Mouse (Mus musculus) neutrophil, adult 5-6 weeks (primary cell): ENCODE results near the gene Dek. TPM values are rescaled to one million over a fixed set of nuclear protein-coding genes. Genes with fewer than 3 reads are reported as not detected.

Experiments used
- ATAC-seq: fragments of 151-379, 151-347 bp; 2 replicates; pipeline ENCODE4 v1.8.0; 2017; ENCODE audit warnings: mild to moderate bottlenecking, moderate TSS enrichment; ENCODE audit not compliant: insufficient number of reproducible peaks, poor library complexity, low FRiP score, severe bottlenecking; ENCODE audit errors: extremely low read depth
- total RNA-seq: library from RNA; stranded (forward); fragments of 200-1000 nt; gene quantifications from 2 replicates; pipeline ENCODE4 v1.2.3, GENCODE M21; 2017

Dek gene
- total RNA-seq, 1 experiment from 2014 or later: 222 TPM

- no peak for ATAC-seq
Observed at GRCm38 (mm10) chr13:47067001-47067400, 39.0 kb downstream of the Dek start.

- ATAC-seq: no peak
Observed at GRCm38 (mm10) chr13:47066516-47066915, 39.5 kb downstream of the Dek start.

- ATAC-seq: no peak
Observed at GRCm38 (mm10) chr13:47063985-47064760, 41.8 kb downstream of the Dek start.

DNA sequence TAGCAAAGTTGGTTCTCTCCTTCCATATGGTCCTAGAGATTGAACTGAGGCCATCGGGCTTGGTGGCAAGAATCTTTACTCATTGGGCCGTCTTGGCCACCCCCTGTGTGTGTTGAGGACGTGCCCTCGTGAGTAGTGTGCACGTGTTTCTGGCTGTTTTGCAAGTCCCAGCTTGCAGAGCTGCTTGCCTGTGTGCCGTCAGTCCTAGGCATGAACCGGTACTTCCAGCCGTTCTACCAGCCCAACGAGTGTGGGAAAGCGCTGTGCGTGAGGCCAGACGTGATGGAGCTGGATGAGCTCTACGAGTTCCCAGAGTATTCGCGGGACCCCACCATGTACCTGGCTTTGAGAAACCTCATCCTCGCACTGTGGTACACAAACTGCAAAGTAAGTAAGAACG lies 43.2 kb downstream of the Dek start:
- ATAC-seq: no peak

DNA sequence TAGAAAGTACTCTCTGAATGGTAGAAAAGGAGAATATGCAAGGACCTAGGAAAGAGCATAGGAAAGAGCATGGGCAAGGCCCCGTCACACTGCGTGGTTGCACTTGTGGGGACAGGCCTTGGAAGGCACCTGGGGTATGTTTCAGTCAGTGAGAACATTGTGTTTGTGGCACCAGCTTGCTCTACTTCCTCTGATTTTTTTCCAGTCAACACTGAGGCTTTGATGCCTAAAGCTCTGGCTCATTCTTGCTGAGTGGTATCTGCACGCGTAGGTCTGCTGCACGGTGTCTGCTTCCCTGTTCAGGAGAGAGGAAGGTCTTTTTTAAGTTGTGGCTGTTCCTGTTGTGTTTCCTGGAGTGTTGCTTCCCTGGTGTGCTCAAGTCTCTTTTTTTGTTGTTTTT lies 49.2 kb downstream of the Dek start:
- no peak for ATAC-seq

DNA sequence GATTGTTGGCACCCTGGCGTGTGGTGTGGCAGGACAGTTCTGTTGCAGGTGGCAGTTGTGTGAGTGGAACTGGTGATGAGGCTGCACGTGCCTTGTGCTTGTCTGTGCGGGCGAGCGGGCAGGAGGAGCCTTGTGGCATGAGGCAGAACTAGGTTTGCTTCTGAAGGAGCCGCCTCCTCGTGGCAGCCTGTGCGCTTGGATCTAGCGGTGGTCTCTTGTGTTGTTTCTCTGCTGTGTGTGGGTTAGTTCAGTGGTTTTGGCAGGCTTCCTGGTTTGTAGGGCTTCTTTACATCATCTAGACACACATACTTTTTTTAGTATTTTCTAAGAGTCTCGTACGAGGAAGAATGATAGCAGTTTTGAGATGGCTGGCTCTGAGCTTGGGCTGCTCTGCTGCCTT lies 49.9 kb downstream of the Dek start:
- ATAC-seq: no peak

- no peak for ATAC-seq
Observed at GRCm38 (mm10) chr13:47053971-47054370, 52.0 kb downstream of the Dek start.

GRCm38 (mm10) chr13:47050009-47050408 lies 56.0 kb downstream of the Dek start:
- no peak for ATAC-seq

DNA sequence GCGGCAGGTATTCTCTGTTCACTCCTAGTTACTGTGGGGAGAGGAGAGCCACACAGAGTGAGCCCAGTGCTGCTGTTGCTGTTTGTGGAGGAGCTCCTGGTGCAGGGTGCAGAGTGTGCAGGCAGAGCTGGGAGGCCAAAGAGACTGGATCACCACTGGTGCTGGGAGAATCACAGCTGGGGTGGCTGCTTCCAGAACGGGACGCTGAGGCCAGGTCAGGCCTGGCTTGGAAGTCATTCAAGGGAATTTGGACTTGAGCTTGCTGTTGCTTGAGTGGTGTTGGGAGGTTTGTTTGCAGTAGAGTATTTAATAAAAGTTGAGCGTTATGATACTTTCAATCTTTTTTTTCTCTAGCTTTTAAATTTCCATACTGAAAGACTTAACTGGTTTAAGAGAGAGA lies 58.0 kb downstream of the Dek start:
- ATAC-seq: no peak

DNA sequence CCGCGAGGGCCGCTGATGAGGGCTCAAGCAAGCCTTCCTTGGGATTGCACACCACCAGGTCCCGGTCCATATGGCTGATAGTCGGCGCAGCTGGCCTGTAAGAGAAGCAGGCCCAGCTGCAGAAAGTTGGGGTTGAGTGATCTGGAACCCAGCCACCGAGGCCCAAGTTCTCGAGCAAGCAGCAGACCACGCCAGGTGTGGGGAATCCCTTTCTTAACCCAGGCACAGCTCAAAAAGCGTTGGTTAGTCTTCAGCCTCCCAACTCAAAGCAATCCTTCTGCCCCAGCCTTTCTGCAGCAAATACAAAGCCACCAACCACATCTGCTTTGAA lies 61.4 kb downstream of the Dek start, which contains the start of gene Tpmt:
Gene Tpmt (minus strand): TSS at position 121 of the 331 bp plus-strand sequence.
- ATAC-seq: no peak

DNA sequence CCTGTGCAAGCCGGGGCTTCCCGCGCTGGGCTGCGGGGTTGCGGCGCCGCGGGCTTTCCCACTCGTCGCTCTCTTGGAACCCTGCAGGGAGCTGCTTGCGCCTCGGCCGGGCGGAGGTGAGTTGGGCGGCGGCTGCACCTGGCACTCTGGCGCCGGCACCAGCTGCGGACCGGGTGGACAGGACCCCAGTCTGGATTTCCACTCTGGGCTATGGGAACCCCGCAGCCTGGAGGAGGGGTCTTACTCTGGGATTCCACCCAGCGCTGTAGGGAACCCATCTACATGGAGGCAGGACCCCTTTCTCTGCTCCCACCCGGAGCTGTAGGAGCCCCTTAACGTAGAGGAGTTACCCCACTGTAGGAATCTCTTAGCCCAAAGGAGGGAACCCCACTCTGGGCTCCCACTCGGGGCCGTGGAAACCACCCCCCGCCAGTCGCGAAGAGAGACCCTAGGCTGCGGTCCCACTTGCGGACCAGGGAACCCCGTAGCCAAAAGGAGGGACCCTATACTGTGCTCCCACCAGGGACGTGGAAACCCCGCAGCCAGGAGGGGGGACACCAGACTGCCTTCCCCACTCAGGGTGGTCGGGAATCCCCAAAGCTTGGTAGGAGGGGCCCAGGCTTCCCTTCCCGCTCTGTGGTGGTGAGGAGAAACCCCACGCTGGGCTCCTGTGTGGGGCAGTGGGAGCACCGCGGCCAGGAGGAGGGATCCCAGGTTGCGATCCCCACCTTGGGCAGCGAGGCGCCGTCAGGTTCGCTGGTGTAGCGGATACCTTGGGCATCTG lies 62.0 kb downstream of the Dek start:
- no peak for ATAC-seq

GRCm38 (mm10) chr13:47043030-47043680 lies 62.8 kb downstream of the Dek start, which contains the start of gene Kdm1b:
Gene Kdm1b (plus strand): TSS chr13:47043499.
- peak; percentile 87 for ATAC-seq

- ATAC-seq: no peak
Observed at GRCm38 (mm10) chr13:47042024-47042633, 63.9 kb downstream of the Dek start.

DNA sequence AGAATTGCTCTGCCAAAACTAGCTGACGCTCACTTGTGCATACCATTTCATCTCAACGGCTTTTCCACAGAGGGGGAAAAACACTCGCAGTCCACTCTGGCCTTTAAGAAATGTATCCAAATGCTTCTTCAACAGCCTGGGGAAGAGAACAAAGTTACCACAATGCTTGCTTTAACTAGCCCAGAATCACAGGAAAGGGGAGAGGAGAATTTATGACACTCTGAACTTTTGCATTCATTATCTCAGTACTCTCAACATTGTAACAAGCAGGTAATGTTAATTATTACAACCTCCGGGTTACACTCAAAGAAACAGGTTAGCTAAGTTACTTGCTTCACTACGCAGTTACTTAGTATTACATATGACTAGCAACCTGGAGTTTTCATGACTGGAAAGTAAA lies 65.9 kb downstream of the Dek start:
- no peak for ATAC-seq

DNA sequence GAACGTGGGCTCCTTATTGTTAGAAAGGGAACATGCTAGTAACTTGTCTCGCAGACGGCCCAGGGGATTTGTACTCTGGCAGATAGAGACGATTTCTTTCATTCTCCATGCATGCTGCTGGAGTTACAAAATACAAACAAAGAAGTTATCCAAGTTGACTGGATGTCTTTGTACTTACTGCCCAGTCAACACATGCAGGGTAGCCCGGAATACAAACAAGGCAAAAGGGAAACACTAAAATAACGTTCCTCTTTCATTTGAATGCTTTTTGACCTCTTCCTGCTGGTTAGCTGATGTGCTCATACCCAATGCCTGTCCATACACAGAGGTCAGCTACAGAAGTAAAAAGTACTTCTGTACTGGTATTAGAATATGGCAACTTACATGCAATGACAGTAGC lies 68.1 kb downstream of the Dek start:
- ATAC-seq: no peak

Other genes starting within 250 kb of the Dek start
- 6.5 and 11.2 TPM in 2 replicates for gene Kif13a, start 176.3 kb downstream of the Dek start, total RNA-seq
- not detected in 2 replicates for gene Nhlrc1, start 91.4 kb downstream of the Dek start, total RNA-seq
- 18.2 and 21.2 TPM in 2 replicates for gene Kdm1b, start 62.7 kb downstream of the Dek start, total RNA-seq
- gene Tpmt, start 61.5 kb downstream of the Dek start, total RNA-seq: 0.70 and 1.5 TPM in 2 replicates
- 3.3 and 3.4 TPM in 2 replicates for gene Rnf144b, start 16.5 kb upstream of the Dek start, total RNA-seq